Mouse (Mus musculus) MEL (cell line): ENCODE data around the gene Klc1. TPM values are rescaled to one million over a fixed set of nuclear protein-coding genes. Genes with fewer than 3 reads are reported as not detected.

Experiments used
- DNase-seq: peaks from one replicate; pipeline ENCODE4 v3.0.0; 2011; ENCODE audit warnings: low read depth, low spot score
- H3K27ac ChIP-seq: 2 replicates; pipeline ENCODE4 v1.5.1; 2012; ENCODE audit warnings: low read depth, mild to moderate bottlenecking, control low read depth, low read length, moderate library complexity; ENCODE audit not compliant: control insufficient read depth
- H3K27me3 ChIP-seq, 2 experiments: fragments of 150-350 bp in 1 of 2; sonication (generic) in 1 of 2; 2 replicates each; pipeline ENCODE4 v1.6.1; 2012; ENCODE audit warnings: low read length in 2 of 2, mild to moderate bottlenecking in 2 of 2, improper control_type of control experiment in 1 of 2, moderate library complexity in 1 of 2; ENCODE audit not compliant: insufficient read depth in 2 of 2, control insufficient read depth in 1 of 2
- H3K36me3 ChIP-seq, 2 experiments: 2 replicates each; pipeline ENCODE4 v1.6.1; 2012 to 2014; ENCODE audit warnings: low read length in 2 of 2, improper control_type of control experiment in 1 of 2, inconsistent platforms in 1 of 2, mild to moderate bottlenecking in 1 of 2; ENCODE audit not compliant: insufficient read depth in 2 of 2, control insufficient read depth in 1 of 2
- H3K4me1 ChIP-seq, 2 experiments: fragments of 150-350 bp in 1 of 2; sonication (generic) in 1 of 2; 2 replicates each; pipeline ENCODE4 v1.6.1; 2012; ENCODE audit warnings: low read length in 2 of 2, improper control_type of control experiment in 1 of 2, mild to moderate bottlenecking in 1 of 2; ENCODE audit not compliant: insufficient read depth in 2 of 2, control insufficient read depth in 1 of 2
- H3K4me3 ChIP-seq, 2 experiments: fragments of 150-350 bp in 1 of 2; sonication (generic) in 1 of 2; 2 replicates each; pipeline ENCODE4 v1.5.1; 2012; ENCODE audit warnings: low read depth in 2 of 2, low read length in 2 of 2, mild to moderate bottlenecking in 2 of 2, moderate library complexity in 2 of 2, control low read depth in 1 of 2, improper control_type of control experiment in 1 of 2; ENCODE audit not compliant: control insufficient read depth in 1 of 2, insufficient read depth in 1 of 2
- H3K79me2 ChIP-seq: 2 replicates; pipeline ENCODE4 v1.6.1; 2012; ENCODE audit warnings: mild to moderate bottlenecking, low read length, moderate library complexity; ENCODE audit not compliant: control insufficient read depth, poor library complexity, insufficient read depth
- H3K9ac ChIP-seq: 2 replicates; pipeline ENCODE4 v1.6.1; 2012; ENCODE audit warnings: low read depth, mild to moderate bottlenecking, control low read depth, low read length, moderate library complexity; ENCODE audit not compliant: control insufficient read depth, poor library complexity, severe bottlenecking
- H3K9me3 ChIP-seq: fragments of 150-350 bp; sonication (generic); replicated peaks from 2 replicates; pipeline ENCODE4 v1.6.1; 2012; ENCODE audit warnings: mild to moderate bottlenecking, low read length, improper control_type of control experiment, moderate library complexity; ENCODE audit not compliant: insufficient read depth
- BHLHE40 ChIP-seq: IDR thresholded peaks from 2 replicates; pipeline ENCODE4 v1.6.1; 2012; ENCODE audit warnings: low read depth, mild to moderate bottlenecking, inconsistent platforms, low read length, improper control_type of control experiment, borderline replicate concordance
- CHD2 ChIP-seq: IDR thresholded peaks from 2 replicates; pipeline ENCODE4 v1.6.1; 2011; ENCODE audit warnings: low read length, improper control_type of control experiment
- E2F4 ChIP-seq: IDR thresholded peaks from 2 replicates; pipeline ENCODE4 v1.6.1; 2011; ENCODE audit warnings: low read depth, low read length, improper control_type of control experiment, borderline replicate concordance
- ETS1 ChIP-seq: IDR thresholded peaks from 2 replicates; pipeline ENCODE4 v1.6.1; 2012; ENCODE audit warnings: low read depth, mild to moderate bottlenecking, inconsistent platforms, low read length, improper control_type of control experiment, moderate library complexity
- GABPA ChIP-seq: IDR thresholded peaks from 2 replicates; pipeline ENCODE4 v1.6.1; 2012; ENCODE audit warnings: low read depth, mild to moderate bottlenecking, inconsistent platforms, low read length, improper control_type of control experiment, moderate library complexity
- GATA1 ChIP-seq: IDR thresholded peaks from 2 replicates; pipeline ENCODE4 v1.6.1; 2011; ENCODE audit warnings: low read depth, low read length, improper control_type of control experiment
- JUND ChIP-seq: IDR thresholded peaks from 2 replicates; pipeline ENCODE4 v1.6.1; 2011; ENCODE audit warnings: low read depth, mild to moderate bottlenecking, improper control_type of control experiment, low read length
- MAFK ChIP-seq: IDR thresholded peaks from 2 replicates; pipeline ENCODE4 v1.6.1; 2011; ENCODE audit warnings: low read depth, mild to moderate bottlenecking, low read length, improper control_type of control experiment, borderline replicate concordance
- MAX ChIP-seq: IDR thresholded peaks from 2 replicates; pipeline ENCODE4 v1.6.1; 2011; ENCODE audit warnings: low read length, improper control_type of control experiment
- NELFE ChIP-seq: IDR thresholded peaks from 2 replicates; pipeline ENCODE4 v1.6.1; 2011; ENCODE audit warnings: low read depth, low read length, improper control_type of control experiment
- POLR2A ChIP-seq, 2 experiments: IDR thresholded peaks; 2 replicates each; pipeline ENCODE4 v1.6.1; 2011 to 2012; ENCODE audit warnings: low read length in 2 of 2, mild to moderate bottlenecking in 2 of 2, control low read depth in 1 of 2, improper control_type of control experiment in 1 of 2, low read depth in 1 of 2, moderate library complexity in 1 of 2; ENCODE audit not compliant: control insufficient read depth in 1 of 2, insufficient read depth in 1 of 2, poor library complexity in 1 of 2
- POLR2AphosphoS5 ChIP-seq: IDR thresholded peaks from 2 replicates; pipeline ENCODE4 v1.6.1; 2012; ENCODE audit warnings: low read depth, borderline replicate concordance, mild to moderate bottlenecking, inconsistent platforms, low read length, moderate library complexity, mixed read lengths
- RAD21 ChIP-seq: IDR thresholded peaks from 2 replicates; pipeline ENCODE4 v1.6.1; 2011; ENCODE audit warnings: mild to moderate bottlenecking, low read depth, low read length, improper control_type of control experiment
- RCOR1 ChIP-seq: IDR thresholded peaks from 2 replicates; pipeline ENCODE4 v1.6.1; 2012; ENCODE audit warnings: low read depth, mild to moderate bottlenecking, inconsistent platforms, low read length, improper control_type of control experiment
- SMC3 ChIP-seq: IDR thresholded peaks from 2 replicates; pipeline ENCODE4 v1.6.1; 2011; ENCODE audit warnings: low read depth, low read length, improper control_type of control experiment
- TAL1 ChIP-seq: IDR thresholded peaks from 2 replicates; pipeline ENCODE4 v1.6.1; 2012; ENCODE audit warnings: mild to moderate bottlenecking, inconsistent platforms, low read length, moderate library complexity, mixed read lengths
- TBP ChIP-seq: IDR thresholded peaks from 2 replicates; pipeline ENCODE4 v1.8.0; 2011; ENCODE audit warnings: low read depth, low read length, improper control_type of control experiment
- UBTF ChIP-seq: IDR thresholded peaks from 2 replicates; pipeline ENCODE4 v1.6.1; 2012; ENCODE audit warnings: low read depth, mild to moderate bottlenecking, inconsistent platforms, low read length, improper control_type of control experiment, moderate library complexity, borderline replicate concordance; ENCODE audit not compliant: insufficient read depth
- USF1 ChIP-seq: IDR thresholded peaks from 2 replicates; pipeline ENCODE4 v1.6.1; 2014; ENCODE audit warnings: low read depth, mild to moderate bottlenecking, inconsistent platforms, low read length, improper control_type of control experiment, moderate library complexity
- USF2 ChIP-seq, 2 experiments: IDR thresholded peaks; 2 replicates each; pipeline ENCODE4 v1.6.1; 2011 to 2012; ENCODE audit warnings: improper control_type of control experiment in 2 of 2, low read length in 2 of 2, borderline replicate concordance in 1 of 2, inconsistent platforms in 1 of 2, low read depth in 1 of 2, mild to moderate bottlenecking in 1 of 2; ENCODE audit not compliant: insufficient read depth in 1 of 2
- ZC3H11A ChIP-seq: IDR thresholded peaks from 2 replicates; pipeline ENCODE4 v1.6.1; 2012; ENCODE audit warnings: low read depth, mild to moderate bottlenecking, inconsistent platforms, low read length, improper control_type of control experiment
- ZKSCAN1 ChIP-seq: IDR thresholded peaks from 2 replicates; pipeline ENCODE4 v1.6.1; 2012; ENCODE audit warnings: low read depth, mild to moderate bottlenecking, inconsistent platforms, low read length, improper control_type of control experiment, moderate library complexity
- ZNF384 ChIP-seq: IDR thresholded peaks from 2 replicates; pipeline ENCODE4 v1.6.1; 2012; ENCODE audit warnings: low read depth, mild to moderate bottlenecking, inconsistent platforms, low read length, improper control_type of control experiment
- polyA plus RNA-seq, 2 experiments: library from polyadenylated mRNA; stranded (reverse) in 1 of 2; unstranded in 1 of 2; fragments of >175 nt in 1 of 2; fragments of >200 nt in 1 of 2; gene quantifications; 2 replicates each; pipeline versions ENCODE4 v1.2.1 to v1.2.4; 2012; ENCODE audit warnings: low replicate concordance in 2 of 2, low read depth in 1 of 2; ENCODE audit not compliant: insufficient read length in 2 of 2, insufficient read depth in 1 of 2, missing spikeins in 1 of 2
- total RNA-seq: library from RNA; depleted of rRNA; stranded (reverse); fragments of 300-350 nt; gene quantifications from 2 replicates; pipeline ENCODE4 v1.2.3, GENCODE M21; 2012

Gene Klc1
- total and polyA plus RNA-seq, 3 experiments: 30.7 to 60.4 TPM; not detected in 1

DNA sequence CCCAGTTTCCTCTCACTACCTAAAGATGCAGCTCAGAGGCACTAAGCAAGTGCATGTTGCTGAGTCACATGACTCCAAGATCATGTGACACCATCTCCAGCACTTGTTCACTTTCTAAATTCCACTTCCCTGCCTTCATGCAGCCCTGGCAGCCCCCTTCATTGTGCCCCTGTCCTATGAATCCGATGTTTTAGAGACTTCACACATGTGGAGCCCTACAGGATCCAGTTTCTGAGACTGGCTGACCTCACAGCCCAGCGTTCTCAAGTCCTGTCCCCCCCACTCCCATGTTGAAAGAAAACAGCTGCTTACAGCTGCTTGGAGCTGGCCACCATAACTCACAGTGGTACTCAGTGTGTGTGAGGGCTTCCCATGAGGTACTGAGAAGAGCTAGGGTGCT lies 15.2 kb upstream of the Klc1 start:
- no peak overlapping the region for H3K27ac ChIP-seq
- peaks cover 0 to 13% of the 10 kb centered on the region in 2 experiments; a peak in 2 of 4 replicates for H3K36me3 ChIP-seq
- no peaks in the 10 kb centered on the region for H3K79me2 ChIP-seq
- no peaks in the 10 kb centered on the region for H3K27me3 ChIP-seq
- H3K4me3 ChIP-seq: no peak overlapping the region
- H3K4me1 ChIP-seq: peaks cover 14 to 31% of the 10 kb centered on the region in 2 experiments
- no peaks in the 10 kb centered on the region for H3K9me3 ChIP-seq
- TF ChIP-seq MAX (0 out of 2 replicates have a peak, but pooled peaks have one; percentile 28), USF2 (IDR thresholded peaks at IDR 0.05; ENCODE audit: borderline replicate concordance in 1 of 2, insufficient read depth in 1 of 2, low read depth in 1 of 2, low read length in 2 of 2) (peak; percentile 46 to 85; a peak in 2 of 4 replicates), TBP (no peak), GATA1 (no peak), USF1 (peak; percentile 89)
- DNase-seq: peak; percentile 48
- no peak overlapping the region for H3K9ac ChIP-seq

DNA sequence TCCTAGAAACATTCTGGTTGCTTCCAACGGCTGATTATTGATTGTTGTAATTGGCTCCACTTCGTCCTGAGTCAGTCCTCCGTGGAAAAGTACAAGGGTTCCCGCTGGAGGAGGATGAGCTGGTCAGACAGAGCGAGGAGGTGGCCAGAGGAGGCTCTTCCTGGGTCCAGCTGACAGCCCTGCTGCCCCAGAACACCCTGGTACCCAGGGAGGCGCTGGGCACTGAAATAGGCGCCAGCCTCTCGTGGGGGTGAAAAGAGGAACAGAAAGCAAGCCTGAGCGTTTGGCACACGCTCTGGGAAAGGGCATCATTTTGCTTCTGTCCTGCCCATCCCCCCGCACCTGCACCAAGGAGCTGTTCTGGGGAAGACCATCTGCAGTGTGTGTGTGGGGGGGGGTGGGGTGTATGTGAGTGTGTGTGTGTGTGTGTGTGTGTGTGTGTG lies 14.6 kb upstream of the Klc1 start:
- Histone ChIP-seq H3K4me3 (no peak overlapping the region), H3K27ac (no peak overlapping the region)
- TF ChIP-seq ZKSCAN1 (no peak), ETS1 (no peak), MAFK (no peak), GATA1 (no peak), POLR2A (IDR thresholded peaks at IDR 0.05; ENCODE audit: control insufficient read depth in 1 of 2, insufficient read depth in 1 of 2, low read depth in 1 of 2, low read length in 2 of 2, poor library complexity in 1 of 2) (no peak), BHLHE40 (no peak), CHD2 (no peak), RAD21 (no peak), E2F4 (no peak)
- TF ChIP-seq, all 39 proteins: peak for 0
- Histone ChIP-seq H3K79me2 (no peaks in the 10 kb centered on the region), H3K36me3 (peaks cover 0 to 13% of the 10 kb centered on the region in 2 experiments; a peak in 2 of 4 replicates), H3K4me1 (peaks cover 14 to 31% of the 10 kb centered on the region in 2 experiments), H3K9me3 (no peaks in the 10 kb centered on the region), H3K9ac (no peak overlapping the region), H3K27me3 (no peaks in the 10 kb centered on the region)
- DNase-seq: no peak

DNA sequence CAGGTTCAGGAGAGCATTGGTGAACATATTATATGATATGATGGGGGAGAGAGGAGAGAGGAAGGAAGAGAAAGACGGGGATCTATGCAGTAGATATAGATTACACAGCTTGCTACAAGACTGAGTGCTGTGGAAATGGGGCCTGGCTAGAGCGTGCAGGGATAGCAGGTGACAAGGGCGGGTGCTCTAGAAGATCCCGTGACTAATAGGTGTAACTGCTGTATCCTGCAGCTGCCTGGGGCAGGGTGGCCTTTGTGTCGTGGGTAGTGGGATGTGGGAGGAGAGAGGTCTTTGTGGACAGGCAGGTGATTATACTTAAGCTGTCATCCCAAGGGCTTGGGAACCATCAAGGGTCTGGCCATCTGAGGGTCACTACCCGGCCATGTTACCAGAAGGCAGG lies 13.4 kb upstream of the Klc1 start:
- Histone ChIP-seq H3K27ac (peak overlapping the region; percentile 56), H3K4me1 (peaks cover 14 to 31% of the 10 kb centered on the region in 2 experiments), H3K9ac (peak overlapping the region; percentile 8; the same call in 1 of the 2 replicates), H3K27me3 (no peaks in the 10 kb centered on the region), H3K36me3 (peaks cover 0 to 13% of the 10 kb centered on the region in 2 experiments; a peak in 2 of 4 replicates), H3K4me3 (no peak overlapping the region), H3K9me3 (no peaks in the 10 kb centered on the region), H3K79me2 (no peaks in the 10 kb centered on the region)
- peak; percentile 56 for DNase-seq
- TF ChIP-seq NELFE: no peak
- TF ChIP-seq RAD21: no peak
- TF ChIP-seq TAL1: no peak
- TF ChIP-seq RCOR1: no peak
- TF ChIP-seq ZKSCAN1: no peak
- TF ChIP-seq USF1: peak; percentile 36; the same call in 1 of the 2 replicates
- no peak for TF ChIP-seq E2F4
- TF ChIP-seq GATA1: 0 out of 2 replicates have a peak, but pooled peaks have one; percentile 6
- TF ChIP-seq GABPA: no peak
- no peak for TF ChIP-seq ZC3H11A
- TF ChIP-seq MAX: no peak
- no peak for TF ChIP-seq POLR2A (IDR thresholded peaks at IDR 0.05; ENCODE audit: control insufficient read depth in 1 of 2, insufficient read depth in 1 of 2, low read depth in 1 of 2, low read length in 2 of 2, poor library complexity in 1 of 2)
- TF ChIP-seq USF2 (IDR thresholded peaks at IDR 0.05; ENCODE audit: borderline replicate concordance in 1 of 2, insufficient read depth in 1 of 2, low read depth in 1 of 2, low read length in 2 of 2): no peak
- no peak for TF ChIP-seq ZNF384
- 0 out of 2 replicates have a peak, but pooled peaks have one; percentile 24 for TF ChIP-seq ETS1
- no peak for TF ChIP-seq POLR2AphosphoS5
- no peak for TF ChIP-seq SMC3
- TF ChIP-seq BHLHE40: peak; percentile 70; the same call in 1 of the 2 replicates
- TF ChIP-seq TBP: no peak
- no peak for TF ChIP-seq UBTF
- no peak for TF ChIP-seq JUND
